Mouse (Mus musculus): ENCODE measurements around the gene Tnnt2. TPM values are rescaled to one million over a fixed set of nuclear protein-coding genes. Genes with fewer than 3 reads are reported as not detected.

Tnnt2 gene
- total and polyA plus RNA-seq, 2 experiments from 2014 or later, result 0.51 to 1.0 TPM

DNA sequence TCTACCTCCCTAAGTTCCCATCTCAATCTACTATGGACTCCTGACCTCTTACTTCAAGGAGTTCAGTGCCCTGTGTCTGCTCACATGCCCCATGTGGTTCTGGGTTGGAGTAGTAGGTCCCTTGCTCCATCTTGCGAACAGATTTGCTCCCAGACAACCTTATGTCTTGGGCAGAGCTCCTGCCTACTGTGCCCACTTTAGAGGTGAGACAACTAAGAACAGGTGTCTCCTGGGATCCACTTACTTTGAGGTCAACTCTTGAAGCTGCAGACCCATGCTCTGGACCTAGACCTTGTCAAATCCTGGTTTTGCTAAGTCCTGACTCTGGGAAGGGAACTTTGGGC, 19.2 kb downstream of the Tnnt2 start:
- Histone ChIP-seq H3K9me3 (ENCODE audit: low read length) (no peaks in the 10 kb centered on the region), H3K4me1 (ENCODE audit: insufficient read depth, low read length) (no peaks in the 10 kb centered on the region), H3K36me3 (ENCODE audit: insufficient read depth, low read length) (no peaks in the 10 kb centered on the region; the same call in 1 of the 2 replicates), H3K4me2 (ENCODE audit: low read depth, low read length, poor library complexity, severe bottlenecking) (no peak overlapping the region), H3K9ac (replicated peaks; ENCODE audit: low read length, poor library complexity, severe bottlenecking) (no peak overlapping the region), H3K27me3 (ENCODE audit: insufficient read depth, low read length) (no peaks in the 10 kb centered on the region), H3K27ac (ENCODE audit: low read depth, low read length) (no peak overlapping the region), H3K4me3 (ENCODE audit: low read depth, low read length) (no peak overlapping the region)
- no peak for TF ChIP-seq CTCF (IDR thresholded peaks at IDR 0.05)
- ATAC-seq (ENCODE audit: low FRiP score), result no peak
- DNase-seq (ENCODE audit: low spot score), result no peak
- 97% methylated on average over 1 of the region's 1 CpGs for WGBS

DNA sequence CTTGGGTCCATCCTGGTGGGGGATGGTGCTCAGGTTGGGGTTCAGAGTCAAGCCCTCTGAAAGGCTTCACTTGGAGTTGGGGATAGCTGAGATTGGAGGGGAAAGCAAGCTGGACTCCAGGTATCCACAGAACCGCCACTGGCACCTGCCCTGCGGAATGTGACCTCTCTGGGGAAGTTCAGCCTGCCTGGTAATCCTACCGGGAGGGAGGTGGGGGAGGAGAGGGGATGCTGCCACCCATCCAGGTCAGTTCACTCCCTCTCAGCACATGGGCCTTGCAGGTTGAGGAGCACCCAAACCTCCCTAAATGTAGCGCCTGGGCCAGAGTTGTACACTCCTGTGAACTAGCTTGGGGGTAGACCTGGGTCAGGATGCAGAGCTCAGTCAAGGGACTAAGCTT, 19.9 kb downstream of the Tnnt2 start:
- Histone ChIP-seq H3K4me3 (ENCODE audit: low read depth, low read length) (no peak overlapping the region), H3K36me3 (ENCODE audit: insufficient read depth, low read length) (no peaks in the 10 kb centered on the region; the same call in 1 of the 2 replicates), H3K9ac (replicated peaks; ENCODE audit: low read length, poor library complexity, severe bottlenecking) (no peak overlapping the region), H3K4me1 (ENCODE audit: insufficient read depth, low read length) (no peaks in the 10 kb centered on the region), H3K27ac (ENCODE audit: low read depth, low read length) (no peak overlapping the region), H3K4me2 (ENCODE audit: low read depth, low read length, poor library complexity, severe bottlenecking) (no peak overlapping the region), H3K9me3 (ENCODE audit: low read length) (no peaks in the 10 kb centered on the region), H3K27me3 (ENCODE audit: insufficient read depth, low read length) (no peaks in the 10 kb centered on the region)
- ATAC-seq (ENCODE audit: low FRiP score) (no peak), DNase-seq (ENCODE audit: low spot score) (no peak)
- 79% methylated on average over 4 of the region's 4 CpGs for WGBS
- no peak for TF ChIP-seq CTCF (IDR thresholded peaks at IDR 0.05)

DNA sequence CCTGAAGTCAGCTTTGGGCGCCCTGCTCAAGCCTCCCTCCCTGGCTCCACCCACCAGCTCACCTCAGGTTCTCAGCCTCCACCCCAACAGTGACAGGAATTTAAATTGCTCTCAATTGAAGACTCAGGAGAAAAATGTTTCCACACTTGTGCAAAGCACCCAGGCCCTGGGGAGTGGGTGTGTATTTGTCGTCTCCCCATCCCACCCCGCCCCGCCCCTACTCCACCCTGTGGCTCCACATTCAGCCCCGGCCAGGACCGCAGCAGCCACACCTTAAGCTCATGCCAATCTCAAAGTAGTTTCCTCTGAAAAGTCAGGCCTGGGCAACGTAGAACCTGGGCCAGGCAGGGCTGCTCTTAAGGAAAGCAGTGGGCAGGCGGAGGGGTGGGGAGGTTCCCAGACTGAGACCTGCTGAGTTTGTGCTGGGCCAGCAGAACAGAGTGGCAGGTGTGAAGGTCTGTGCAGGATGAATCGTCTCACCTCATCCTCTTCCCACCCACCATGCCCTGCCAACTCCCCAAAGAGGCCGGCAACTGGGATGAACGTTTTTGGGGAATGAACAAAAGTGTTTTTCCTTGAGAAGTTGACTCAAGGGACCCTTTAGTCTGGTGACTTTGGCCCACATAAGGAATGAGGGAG, 21.1 kb downstream of the Tnnt2 start:
- Histone ChIP-seq H3K4me2 (ENCODE audit: low read depth, low read length, poor library complexity, severe bottlenecking) (no peak overlapping the region), H3K27ac (ENCODE audit: low read depth, low read length) (no peak overlapping the region), H3K9ac (replicated peaks; ENCODE audit: low read length, poor library complexity, severe bottlenecking) (no peak overlapping the region), H3K9me3 (ENCODE audit: low read length) (no peaks in the 10 kb centered on the region), H3K27me3 (ENCODE audit: insufficient read depth, low read length) (no peaks in the 10 kb centered on the region), H3K36me3 (ENCODE audit: insufficient read depth, low read length) (no peaks in the 10 kb centered on the region; the same call in 1 of the 2 replicates), H3K4me3 (ENCODE audit: low read depth, low read length) (no peak overlapping the region), H3K4me1 (ENCODE audit: insufficient read depth, low read length) (no peaks in the 10 kb centered on the region)
- 66% methylated on average over 11 of the region's 11 CpGs for WGBS
- no peak for TF ChIP-seq CTCF (IDR thresholded peaks at IDR 0.05)
- ATAC-seq (ENCODE audit: low FRiP score) (no peak), DNase-seq (ENCODE audit: low spot score) (no peak)

DNA sequence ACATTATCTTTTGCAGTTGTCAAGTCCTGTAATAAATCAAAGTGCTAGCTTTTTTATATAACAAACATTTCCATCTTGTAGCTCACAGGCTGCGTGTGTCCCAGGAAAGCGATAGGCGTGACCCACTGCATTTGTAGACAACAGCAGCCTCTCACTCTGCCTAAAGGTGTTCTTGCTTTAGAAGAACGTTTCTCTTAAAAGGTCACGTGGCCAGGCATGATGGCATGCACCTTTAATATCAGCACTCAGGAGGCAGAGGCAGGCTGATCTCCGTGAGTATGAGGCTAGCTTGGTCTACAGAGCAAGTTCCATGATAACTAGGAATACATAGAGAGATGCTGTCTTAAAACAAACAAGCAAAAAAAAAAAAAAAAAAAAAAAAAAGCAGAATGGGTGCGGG, 22.4 kb downstream of the Tnnt2 start:
- TF ChIP-seq CTCF (IDR thresholded peaks at IDR 0.05), result no peak
- H3K27ac ChIP-seq (ENCODE audit: low read depth, low read length), result no peak overlapping the region
- WGBS, result 90% methylated on average over 7 of the region's 7 CpGs
- H3K4me1 ChIP-seq (ENCODE audit: insufficient read depth, low read length), result no peaks in the 10 kb centered on the region
- no peak overlapping the region for H3K9ac ChIP-seq (replicated peaks; ENCODE audit: low read length, poor library complexity, severe bottlenecking)
- H3K27me3 ChIP-seq (ENCODE audit: insufficient read depth, low read length), result no peaks in the 10 kb centered on the region
- H3K36me3 ChIP-seq (ENCODE audit: insufficient read depth, low read length), result no peaks in the 10 kb centered on the region; the same call in 1 of the 2 replicates
- DNase-seq (ENCODE audit: low spot score), result no peak
- no peak for ATAC-seq (ENCODE audit: low FRiP score)
- no peak overlapping the region for H3K4me2 ChIP-seq (ENCODE audit: low read depth, low read length, poor library complexity, severe bottlenecking)
- H3K4me3 ChIP-seq (ENCODE audit: low read depth, low read length), result no peak overlapping the region
- no peaks in the 10 kb centered on the region for H3K9me3 ChIP-seq (ENCODE audit: low read length)

DNA sequence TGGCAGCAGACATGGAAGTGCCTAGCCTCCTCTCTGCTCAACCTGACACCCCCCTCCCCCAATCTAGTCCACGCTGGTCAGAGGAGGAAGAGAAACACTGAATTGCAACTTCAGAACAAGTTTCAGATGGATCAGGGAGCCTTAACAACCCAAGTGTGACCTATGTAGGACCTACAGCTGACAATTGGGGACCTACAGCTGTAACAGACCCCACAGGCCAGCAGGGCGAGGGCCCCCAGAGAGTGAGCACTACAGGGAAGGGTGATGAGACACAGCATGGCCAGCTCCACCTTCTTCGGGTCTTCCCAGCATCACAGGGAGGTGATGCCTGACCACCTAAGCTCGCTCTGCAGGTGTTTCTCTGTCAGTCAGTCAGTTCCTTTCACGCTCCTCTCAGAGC, 24.9 kb downstream of the Tnnt2 start:
- no peak for ATAC-seq (ENCODE audit: low FRiP score)
- Histone ChIP-seq H3K9me3 (ENCODE audit: low read length) (no peaks in the 10 kb centered on the region), H3K4me2 (ENCODE audit: low read depth, low read length, poor library complexity, severe bottlenecking) (no peak overlapping the region), H3K9ac (replicated peaks; ENCODE audit: low read length, poor library complexity, severe bottlenecking) (no peak overlapping the region), H3K4me3 (ENCODE audit: low read depth, low read length) (no peak overlapping the region), H3K36me3 (ENCODE audit: insufficient read depth, low read length) (no peaks in the 10 kb centered on the region; the same call in 1 of the 2 replicates), H3K4me1 (ENCODE audit: insufficient read depth, low read length) (no peaks in the 10 kb centered on the region), H3K27ac (ENCODE audit: low read depth, low read length) (no peak overlapping the region), H3K27me3 (ENCODE audit: insufficient read depth, low read length) (no peaks in the 10 kb centered on the region)
- WGBS, result 88% methylated on average over 5 of the region's 5 CpGs
- DNase-seq (ENCODE audit: low spot score), result no peak
- no peak for TF ChIP-seq CTCF (IDR thresholded peaks at IDR 0.05)

DNA sequence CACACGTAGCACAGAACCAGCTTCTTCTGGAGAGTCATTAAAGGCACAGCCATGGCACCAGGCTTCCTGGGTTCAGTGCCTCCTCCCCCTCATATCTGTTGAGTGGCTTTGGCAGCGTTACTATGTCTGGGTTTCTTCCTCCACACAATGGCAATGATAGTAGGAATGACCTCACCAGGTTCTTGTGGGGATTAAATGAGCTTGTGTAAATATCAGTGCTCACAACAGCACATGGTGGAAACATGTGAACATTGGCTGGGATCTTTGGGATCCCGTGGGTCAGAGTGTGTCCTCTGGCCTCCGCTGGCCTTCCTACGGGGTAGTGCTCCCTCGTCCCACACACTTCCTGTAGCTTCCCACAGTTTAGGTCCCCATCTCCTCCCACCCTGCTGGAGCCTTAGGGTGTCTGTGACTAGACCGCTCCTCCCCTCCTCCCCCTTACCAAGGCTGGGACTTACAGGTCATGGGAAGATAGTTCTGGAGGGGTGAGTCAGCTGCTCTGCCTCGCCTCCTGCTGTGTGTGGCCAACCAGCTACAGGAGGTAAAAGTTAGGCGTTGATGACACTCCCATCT, 25.9 kb downstream of the Tnnt2 start:
- H3K27me3 ChIP-seq (ENCODE audit: insufficient read depth, low read length), result no peaks in the 10 kb centered on the region
- no peak overlapping the region for H3K9ac ChIP-seq (replicated peaks; ENCODE audit: low read length, poor library complexity, severe bottlenecking)
- no peak overlapping the region for H3K27ac ChIP-seq (ENCODE audit: low read depth, low read length)
- 69% methylated on average over 9 of the region's 9 CpGs for WGBS
- H3K36me3 ChIP-seq (ENCODE audit: insufficient read depth, low read length), result no peaks in the 10 kb centered on the region; the same call in 1 of the 2 replicates
- H3K4me1 ChIP-seq (ENCODE audit: insufficient read depth, low read length), result no peaks in the 10 kb centered on the region
- DNase-seq (ENCODE audit: low spot score) (no peak), ATAC-seq (ENCODE audit: low FRiP score) (no peak)
- no peak overlapping the region for H3K4me2 ChIP-seq (ENCODE audit: low read depth, low read length, poor library complexity, severe bottlenecking)
- no peak overlapping the region for H3K4me3 ChIP-seq (ENCODE audit: low read depth, low read length)
- no peaks in the 10 kb centered on the region for H3K9me3 ChIP-seq (ENCODE audit: low read length)
- no peak for TF ChIP-seq CTCF (IDR thresholded peaks at IDR 0.05)

Data from midbrain, postnatal 0 days (tissue).